Mouse (Mus musculus) E14TG2a.4 (cell line): ENCODE results near the gene Ube2e3.

Experiments used
- H3K27me3 ChIP-seq: 2 replicates; pipeline ENCODE4 v1.6.1; 2014; ENCODE audit warnings: low read length, control low read depth; ENCODE audit not compliant: insufficient read depth
- H3K36me3 ChIP-seq: 2 replicates; pipeline ENCODE4 v1.6.1; 2014; ENCODE audit warnings: low read length, control low read depth; ENCODE audit not compliant: insufficient read depth
- H3K4me1 ChIP-seq: replicated peaks from 2 replicates; pipeline ENCODE4 v1.6.1; 2014; ENCODE audit warnings: low read depth, low read length, control low read depth
- H3K4me3 ChIP-seq: replicated peaks from 2 replicates; pipeline ENCODE4 v1.5.1; 2014; ENCODE audit warnings: mild to moderate bottlenecking, low read length
- H3K9me3 ChIP-seq: 2 replicates; pipeline ENCODE4 v1.6.1; 2014; ENCODE audit warnings: low read length, control low read depth
- CTCF ChIP-seq: conservative IDR thresholded peaks from 2 replicates; pipeline ENCODE4 v1.5.1; 2014; ENCODE audit warnings: low read length
- NANOG ChIP-seq: IDR thresholded peaks from 2 replicates; pipeline ENCODE4 v1.6.1; 2014; ENCODE audit warnings: borderline replicate concordance, low read length, mixed read lengths
- POU5F1 ChIP-seq: IDR thresholded peaks from 2 replicates; pipeline ENCODE4 v1.6.1; 2014; ENCODE audit warnings: low read length, borderline replicate concordance

Ube2e3 gene

GRCm38 (mm10) chr2:78911516-78911915 lies 43.6 kb downstream of the Ube2e3 start:
- no peak for TF ChIP-seq NANOG
- TF ChIP-seq POU5F1 = no peak
- no peak for TF ChIP-seq CTCF
- Histone ChIP-seq H3K36me3 (no peaks in the 10 kb centered on the region), H3K4me1 (peaks cover 3% of the 10 kb centered on the region; the same call in 1 of the 2 replicates), H3K4me3 (no peak overlapping the region), H3K27me3 (no peaks in the 10 kb centered on the region), H3K9me3 (no peaks in the 10 kb centered on the region)

- no peak overlapping the region for H3K4me3 ChIP-seq
- no peaks in the 10 kb centered on the region for H3K27me3 ChIP-seq
- TF ChIP-seq NANOG (no peak), CTCF (0 out of 2 replicates have a peak, but pooled peaks have one; percentile 5)
- H3K4me1 ChIP-seq = no peaks in the 10 kb centered on the region
- H3K9me3 ChIP-seq = no peaks in the 10 kb centered on the region
- H3K36me3 ChIP-seq = peaks cover 4% of the 10 kb centered on the region; the same call in 1 of the 2 replicates
These were observed 46.9 kb downstream of the Ube2e3 start for GRCm38 (mm10) chr2:78914861-78915260.

DNA sequence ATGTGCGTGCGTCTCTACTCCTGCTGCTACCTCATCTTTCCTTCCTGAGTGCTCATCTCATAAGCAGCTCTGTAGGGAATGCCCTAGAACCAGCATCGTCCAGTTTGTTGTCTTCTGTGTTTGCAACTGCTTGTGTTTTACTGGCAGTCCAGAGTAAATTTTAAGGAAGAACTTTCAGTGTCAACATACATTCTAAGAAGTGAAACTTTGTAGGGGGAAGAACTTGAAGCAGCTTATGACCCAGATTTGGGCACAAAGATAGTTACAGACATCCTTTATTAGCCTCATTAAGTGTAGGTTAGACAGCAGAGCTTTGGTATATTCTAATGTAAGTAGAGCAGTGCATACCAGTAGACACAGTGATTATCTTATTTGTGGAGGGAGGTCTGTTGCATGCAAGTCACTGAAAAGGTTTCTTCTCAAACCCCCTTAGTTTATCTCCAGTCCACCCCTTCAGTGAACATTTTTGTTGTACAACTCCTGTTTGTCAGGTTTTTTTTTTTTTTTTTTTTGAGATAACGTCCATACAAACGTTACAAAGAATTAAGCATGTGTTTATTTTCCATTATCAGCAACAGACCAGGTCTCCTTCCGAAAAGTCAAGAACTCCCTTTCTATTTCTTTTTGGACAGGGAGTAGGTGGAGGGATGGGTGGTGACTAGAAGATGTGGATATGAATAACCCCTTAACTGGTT lies 55.2 kb downstream of the Ube2e3 start:
- no peaks in the 10 kb centered on the region for H3K9me3 ChIP-seq
- no peaks in the 10 kb centered on the region for H3K27me3 ChIP-seq
- no peaks in the 10 kb centered on the region for H3K4me1 ChIP-seq
- TF ChIP-seq CTCF = no peak
- no peak for TF ChIP-seq NANOG
- no peak for TF ChIP-seq POU5F1
- peaks cover 9% of the 10 kb centered on the region; the same call in 1 of the 2 replicates for H3K36me3 ChIP-seq
- no peak overlapping the region for H3K4me3 ChIP-seq

GRCm38 (mm10) chr2:78925807-78926206 lies 57.9 kb downstream of the Ube2e3 start:
- no peaks in the 10 kb centered on the region for H3K4me1 ChIP-seq
- TF ChIP-seq POU5F1 = no peak
- no peak for TF ChIP-seq CTCF
- no peak for TF ChIP-seq NANOG
- no peaks in the 10 kb centered on the region for H3K27me3 ChIP-seq

DNA sequence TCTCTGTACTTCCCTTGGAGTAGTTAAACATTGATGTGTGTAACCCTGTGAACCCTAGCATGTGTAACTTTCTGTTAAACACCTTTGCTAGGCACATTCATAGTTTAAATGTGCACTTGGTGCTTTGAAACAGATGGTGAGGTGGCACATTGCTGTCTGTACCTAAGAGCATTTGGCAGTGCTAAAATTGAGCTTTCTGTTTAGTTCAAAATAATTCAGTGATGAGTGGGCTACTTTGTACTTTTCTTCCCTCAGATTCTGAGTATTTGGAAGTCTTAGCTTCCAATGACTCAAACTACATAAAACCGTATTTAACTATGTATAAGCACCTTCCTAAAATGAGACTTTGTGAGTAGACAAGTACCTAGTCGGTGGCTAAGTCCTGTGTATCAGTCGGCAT lies 59.7 kb downstream of the Ube2e3 start:
- H3K27me3 ChIP-seq = no peaks in the 10 kb centered on the region
- no peak overlapping the region for H3K4me3 ChIP-seq
- H3K4me1 ChIP-seq = no peaks in the 10 kb centered on the region
- TF ChIP-seq NANOG (no peak), CTCF (no peak), POU5F1 (no peak)
- no peaks in the 10 kb centered on the region for H3K36me3 ChIP-seq
- no peaks in the 10 kb centered on the region for H3K9me3 ChIP-seq

More at GRCm38 (mm10) chr2:78925807-78926206, 57.9 kb downstream of the Ube2e3 start:
- Histone ChIP-seq H3K9me3 (no peaks in the 10 kb centered on the region), H3K36me3 (no peaks in the 10 kb centered on the region), H3K4me3 (no peak overlapping the region)

- H3K27me3 ChIP-seq = no peaks in the 10 kb centered on the region
- no peaks in the 10 kb centered on the region for H3K9me3 ChIP-seq
- H3K4me3 ChIP-seq = no peak overlapping the region
- no peaks in the 10 kb centered on the region for H3K4me1 ChIP-seq
- H3K36me3 ChIP-seq = no peaks in the 10 kb centered on the region
- TF ChIP-seq CTCF (no peak), POU5F1 (no peak), NANOG (no peak)
These were observed 60.2 kb downstream of the Ube2e3 start for GRCm38 (mm10) chr2:78928080-78928479.

DNA sequence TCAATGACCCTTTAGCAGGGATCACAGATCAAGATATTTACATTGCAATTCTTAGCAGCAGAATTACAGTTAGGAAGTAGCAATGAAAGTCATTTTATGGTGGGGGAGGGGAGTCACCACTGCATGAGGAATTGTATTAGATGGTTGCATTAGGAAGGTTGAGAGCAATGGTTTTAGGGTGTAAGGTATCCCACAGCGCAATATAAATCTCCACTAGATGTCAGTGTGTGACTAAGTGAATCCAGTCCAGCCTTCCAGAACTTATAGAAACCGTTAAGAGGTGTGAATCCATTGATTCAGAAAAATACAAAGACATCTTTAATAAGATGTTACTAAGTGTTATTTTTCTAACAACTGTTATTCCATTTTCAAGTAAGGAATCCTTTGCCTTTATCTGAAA lies 63.4 kb downstream of the Ube2e3 start:
- no peaks in the 10 kb centered on the region for H3K4me1 ChIP-seq
- H3K4me3 ChIP-seq = no peak overlapping the region
- no peaks in the 10 kb centered on the region for H3K36me3 ChIP-seq
- H3K27me3 ChIP-seq = no peaks in the 10 kb centered on the region
- no peaks in the 10 kb centered on the region for H3K9me3 ChIP-seq
- TF ChIP-seq CTCF (peak; percentile 38), NANOG (no peak)

GRCm38 (mm10) chr2:78959451-78959850 lies 91.5 kb downstream of the Ube2e3 start:
- TF ChIP-seq CTCF (0 out of 2 replicates have a peak, but pooled peaks have one; percentile 10), NANOG (no peak)
- Histone ChIP-seq H3K36me3 (no peaks in the 10 kb centered on the region), H3K4me1 (no peaks in the 10 kb centered on the region), H3K27me3 (no peaks in the 10 kb centered on the region), H3K9me3 (peaks cover 23% of the 10 kb centered on the region), H3K4me3 (no peak overlapping the region)

DNA sequence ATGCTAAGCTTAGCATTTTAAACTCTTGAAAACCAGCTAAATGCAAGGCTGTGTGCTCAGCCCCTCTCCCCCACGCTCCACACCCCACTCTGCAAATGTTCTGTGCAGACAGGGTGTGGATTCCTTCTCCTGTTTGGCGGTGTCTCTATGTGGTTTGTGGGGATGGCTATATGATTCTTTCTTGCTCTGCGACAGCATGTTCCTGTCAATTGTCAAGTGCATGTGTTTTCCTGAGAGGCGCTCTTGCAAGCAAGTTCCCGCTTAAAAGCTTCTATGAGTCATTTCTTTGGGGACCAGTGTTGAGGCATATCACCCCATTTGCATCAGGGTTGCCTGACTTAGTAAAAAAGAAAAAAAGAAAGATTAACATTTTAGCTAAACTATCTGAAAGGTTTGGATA lies 92.4 kb downstream of the Ube2e3 start:
- Histone ChIP-seq H3K9me3 (peaks cover 15% of the 10 kb centered on the region), H3K27me3 (no peaks in the 10 kb centered on the region), H3K4me3 (no peak overlapping the region), H3K4me1 (no peaks in the 10 kb centered on the region), H3K36me3 (no peaks in the 10 kb centered on the region)
- TF ChIP-seq NANOG (no peak), POU5F1 (no peak), CTCF (no peak)
